Comparison of ENCODE assay signal across 13 mouse cellular contexts in genomic region chr9:71361961-71362360, GRCm38 (mm10).
DNase-seq lines count a peak whose midpoint lies in the region; ATAC-seq and TF ChIP-seq lines count a peak whose summit lies in the region.
"Had no signal": no experiment of that assay in that cellular context is flagged by ENCODE, and none has a peak within 500 bp of the region (broad histone marks: within the 10 kb centered on the region; RNA-seq: fewer than 3 reads in every experiment).

No protein-coding gene starts in this region.

- no peaks in the 10 kb centered on the region for H3K27me3 ChIP-seq in kidney, embryonic 16.5 days (ENCODE audit: insufficient read depth, low read length)
- H3K27me3 ChIP-seq in heart, embryonic 16.5 days (ENCODE audit: control insufficient read depth, insufficient read depth, low read length), result no peaks in the 10 kb centered on the region
- H3K27me3 ChIP-seq in stomach, postnatal 0 days (ENCODE audit: control insufficient read depth, insufficient read depth, low read length), result no peaks in the 10 kb centered on the region
- H3K27me3 ChIP-seq: forebrain, embryonic 15.5 days had no signal

- H3K9ac ChIP-seq in kidney, embryonic 16.5 days (replicated peaks; ENCODE audit: low read length), result no peak overlapping the region
- H3K9ac ChIP-seq in heart, embryonic 16.5 days (ENCODE audit: low read length), result no peak overlapping the region
- no peak overlapping the region for H3K9ac ChIP-seq in stomach, postnatal 0 days (ENCODE audit: low read length)
- H3K9ac ChIP-seq: forebrain, embryonic 15.5 days; limb, embryonic 12.5 days had no signal

- no peak for ATAC-seq in kidney, embryonic 16.5 days (ENCODE audit: low FRiP score, low TSS enrichment)
- ATAC-seq in heart, embryonic 16.5 days (replicated peaks; ENCODE audit: extremely low read depth, insufficient read depth, low FRiP score), result no peak
- peak; percentile 45; the same call in 1 of the 2 replicates for ATAC-seq in stomach, postnatal 0 days (ENCODE audit: low FRiP score, low TSS enrichment)
- ATAC-seq: forebrain, embryonic 15.5 days had no signal

- DNase-seq in kidney, adult 11 months, result no peak
- DNase-seq in gastrocnemius, adult 2 months, result peak; percentile 54
- no peak for DNase-seq in stomach, postnatal 0 days (ENCODE audit: low spot score)
- DNase-seq in right cerebral cortex, postnatal 10 days (ENCODE audit: low spot score in 2 of 2), result no peak
- DNase-seq in thymus, postnatal 0 days (ENCODE audit: low spot score), result no peak
- DNase-seq: cerebellum, adult 8-10 months; lung, adult 2 months; right cerebral cortex, postnatal 14 days; thymus, adult 2 months had no signal

- H3K27ac ChIP-seq in kidney, embryonic 16.5 days (ENCODE audit: low read length), result peak overlapping the region; percentile 92
- no peak overlapping the region for H3K27ac ChIP-seq in gastrocnemius, adult 2 months
- H3K27ac ChIP-seq in heart, embryonic 16.5 days (ENCODE audit: low read length), result 0 out of 2 replicates have a peak overlapping the region, but pooled peaks have one; percentile 24
- no peak overlapping the region for H3K27ac ChIP-seq in stomach, postnatal 0 days (replicated peaks)
- H3K27ac ChIP-seq: forebrain, embryonic 15.5 days; limb, embryonic 12.5 days had no signal

- no peak overlapping the region for H3K4me2 ChIP-seq in kidney, embryonic 16.5 days (replicated peaks; ENCODE audit: low read depth, low read length)
- H3K4me2 ChIP-seq in heart, embryonic 16.5 days (ENCODE audit: low read depth, low read length), result no peak overlapping the region
- H3K4me2 ChIP-seq in stomach, postnatal 0 days (replicated peaks; ENCODE audit: low read depth), result no peak overlapping the region
- H3K4me2 ChIP-seq: forebrain, embryonic 15.5 days; limb, embryonic 12.5 days had no signal

- intact Hi-C loops in gastrocnemius, adult 2 months (cut with DNase I), result no loop called here

- no peak overlapping the region for H3K4me3 ChIP-seq in kidney, embryonic 16.5 days (ENCODE audit: low read length)
- no peak overlapping the region for H3K4me3 ChIP-seq in gastrocnemius, adult 2 months
- no peak overlapping the region for H3K4me3 ChIP-seq in heart, embryonic 16.5 days (ENCODE audit: low read length)
- H3K4me3 ChIP-seq in stomach, postnatal 0 days (ENCODE audit: low read depth, low read length), result no peak overlapping the region
- H3K4me3 ChIP-seq: forebrain, embryonic 15.5 days; limb, embryonic 12.5 days had no signal

- TF ChIP-seq EP300 in stomach, postnatal 0 days (optimal IDR thresholded peaks at IDR 0.05), result no peak

- H3K36me3 ChIP-seq in kidney, embryonic 16.5 days (ENCODE audit: insufficient read depth, low read length), result no peaks in the 10 kb centered on the region
- no peaks in the 10 kb centered on the region for H3K36me3 ChIP-seq in heart, embryonic 16.5 days (ENCODE audit: control insufficient read depth, insufficient read depth)
- no peaks in the 10 kb centered on the region for H3K36me3 ChIP-seq in stomach, postnatal 0 days (ENCODE audit: control insufficient read depth, insufficient read depth, low read length)
- H3K36me3 ChIP-seq: forebrain, embryonic 15.5 days; limb, embryonic 12.5 days had no signal

- H3K4me1 ChIP-seq in kidney, embryonic 16.5 days (ENCODE audit: insufficient read depth, low read length), result peaks cover 19% of the 10 kb centered on the region
- peaks cover 9% of the 10 kb centered on the region for H3K4me1 ChIP-seq in heart, embryonic 16.5 days (ENCODE audit: control insufficient read depth, insufficient read depth, low read length)
- no peaks in the 10 kb centered on the region for H3K4me1 ChIP-seq in stomach, postnatal 0 days (replicated peaks; ENCODE audit: control insufficient read depth, insufficient read depth)
- H3K4me1 ChIP-seq: forebrain, embryonic 15.5 days had no signal

- 75% methylated on average over 5 of the region's 5 CpGs for WGBS in kidney, embryonic 16.5 days
- WGBS in heart, embryonic 16.5 days, result 66% methylated on average over 5 of the region's 5 CpGs
- 36% methylated on average over 5 of the region's 5 CpGs for whole genome bisulfite sequencing in stomach, postnatal 0 days

- H3K9me3 ChIP-seq in kidney, embryonic 16.5 days (ENCODE audit: low read length), result 0 out of 2 replicates have a peak, but pooled peaks cover 4% of the 10 kb centered on the region
- no peaks in the 10 kb centered on the region for H3K9me3 ChIP-seq in heart, embryonic 16.5 days (replicated peaks; ENCODE audit: control insufficient read depth, low read length)
- no peaks in the 10 kb centered on the region for H3K9me3 ChIP-seq in stomach, postnatal 0 days (ENCODE audit: control insufficient read depth, low read length)
- H3K9me3 ChIP-seq: forebrain, embryonic 15.5 days; limb, embryonic 12.5 days had no signal

- no peak for TF ChIP-seq CTCF in gastrocnemius, adult 2 months (IDR thresholded peaks at IDR 0.05)
- TF ChIP-seq CTCF in stomach, postnatal 0 days (IDR thresholded peaks at IDR 0.05; ENCODE audit: low read depth), result no peak

Comparison
In these comparisons a context has a peak if more than half of its experiments do, and no peak if none do; other contexts are left out.
1. H3K27ac ChIP-seq: peak in kidney, embryonic 16.5 days (single experiment) and heart, embryonic 16.5 days (single experiment); none in gastrocnemius, adult 2 months (single experiment) and stomach, postnatal 0 days (single experiment).